Comparison of ENCODE assay signal across 8 mouse cellular contexts in genomic region chr11:49245176-49245575, GRCm38 (mm10). TPM values are rescaled to one million over a fixed set of nuclear protein-coding genes. Genes with fewer than 3 reads are reported as not detected.
DNase-seq lines count a peak whose midpoint lies in the region; ATAC-seq and TF ChIP-seq lines count a peak whose summit lies in the region.

No protein-coding gene starts in this region.

- H3K4me1 ChIP-seq in forebrain, embryonic 11.5 days (replicated peaks; ENCODE audit: control insufficient read depth, insufficient read depth, low read length), result peaks cover 9% of the 10 kb centered on the region
- H3K4me1 ChIP-seq in kidney, adult 2 months (ENCODE audit: control insufficient read depth, insufficient read depth, low read length), result peaks cover 23% of the 10 kb centered on the region

- 0 out of 2 replicates have a peak overlapping the region, but pooled peaks have one; percentile 49 for H3K4me3 ChIP-seq in forebrain, embryonic 11.5 days (ENCODE audit: low read depth, low read length)
- H3K4me3 ChIP-seq in kidney, adult 2 months (ENCODE audit: insufficient read depth, low read depth, low read length), result peak overlapping the region; percentile 62

- no peak overlapping the region for H3K9ac ChIP-seq in forebrain, embryonic 11.5 days (ENCODE audit: low read length)

- TF ChIP-seq POLR2A in kidney, adult 2 months (IDR thresholded peaks at IDR 0.05; ENCODE audit: low read depth, low read length), result no peak

- H3K4me2 ChIP-seq in forebrain, embryonic 11.5 days (ENCODE audit: low read depth, low read length, severe bottlenecking), result peak overlapping the region; percentile 60; the same call in 1 of the 2 replicates

- 13% methylated on average over 7 of the region's 7 CpGs for WGBS in forebrain, embryonic 11.5 days
- 15% methylated on average over 7 of the region's 7 CpGs for WGBS in kidney, adult 2 months

- no peak for TF ChIP-seq CTCF in kidney, adult 2 months (conservative IDR thresholded peaks at IDR 0.05; ENCODE audit: insufficient read depth, insufficient read length, low read depth, low read length)

- no peak for ATAC-seq in cerebellum, adult (ENCODE audit: insufficient number of reproducible peaks, low FRiP score, low TSS enrichment)
- ATAC-seq in forebrain, embryonic 11.5 days (replicated peaks; ENCODE audit: low FRiP score), result no peak

- no peak overlapping the region for H3K27ac ChIP-seq in forebrain, embryonic 11.5 days (ENCODE audit: low read depth, low read length)
- H3K27ac ChIP-seq in kidney, adult 2 months (ENCODE audit: insufficient read depth, low read depth, low read length), result peak overlapping the region; percentile 96

- DNase-seq in cerebellum, adult 9-11 months, result peak; percentile 43
- peak; percentile 47 for DNase-seq in ES-CJ7 (ENCODE audit: low read depth, low spot score)
- DNase-seq in forebrain, embryonic 11.5 days (ENCODE audit: low spot score), result peak; percentile 58
- peak; percentile 91 for DNase-seq in kidney, adult 2 months
- peak; percentile 43 for DNase-seq in lung, postnatal 14 days
- DNase-seq in frontal cortex, adult 2 months (ENCODE audit: extremely low spot score in 1 of 2, low spot score in 1 of 2), result no peak
- DNase-seq in layer of hippocampus, adult 18-20 months (ENCODE audit: low spot score in 2 of 2), result no peak

- H3K36me3 ChIP-seq in forebrain, embryonic 11.5 days (ENCODE audit: control insufficient read depth, insufficient read depth, low read length), result no peaks in the 10 kb centered on the region
- H3K36me3 ChIP-seq in kidney, adult 2 months (ENCODE audit: control insufficient read depth, insufficient read depth, low read length), result no peaks in the 10 kb centered on the region

- no peaks in the 10 kb centered on the region for H3K27me3 ChIP-seq in forebrain, embryonic 11.5 days (ENCODE audit: control insufficient read depth, insufficient read depth, low read length)
- H3K27me3 ChIP-seq in kidney, adult 2 months (replicated peaks; ENCODE audit: control insufficient read depth, insufficient read depth, low read length), result no peaks in the 10 kb centered on the region

- H3K9me3 ChIP-seq in forebrain, embryonic 11.5 days (ENCODE audit: control insufficient read depth, low read length), result no peaks in the 10 kb centered on the region

RNA-seq across cellular contexts. Expression of gene Mgat1, which starts 1.2 kb away (rescaled TPM):
- 34.6 and 37.2 TPM in 2 replicates for polyA plus RNA-seq in forebrain, embryonic 11.5 days (2014; fragmentation: Nextera tagmentation; extraction: Ambion mirVana)
- polyA plus RNA-seq in kidney, adult 2 months (2012; rRNA removed), result 157 and 198 TPM in 2 replicates
- 58.5 and 65.0 TPM in 2 replicates for polyA plus RNA-seq in frontal cortex, adult 2 months (2012; rRNA removed)
- total RNA-seq in layer of hippocampus, adult 18-20 months (2021), result 10 to 100 TPM; 56.0 to 60.7 TPM

RNA-seq across cellular contexts. Expression of gene Olfr1393, which starts 32.9 kb away (rescaled TPM):
- not detected in 2 replicates for polyA plus RNA-seq in forebrain, embryonic 11.5 days (2014; fragmentation: Nextera tagmentation; extraction: Ambion mirVana)
- polyA plus RNA-seq in kidney, adult 2 months (2012; rRNA removed), result 0.72 and 1.5 TPM in 2 replicates
- 0.48 and 0.57 TPM in 2 replicates for polyA plus RNA-seq in frontal cortex, adult 2 months (2012; rRNA removed)
- not detected for total RNA-seq in layer of hippocampus, adult 18-20 months (2021)

RNA-seq across cellular contexts. Expression of gene Olfr1392, which starts 39.9 kb away (rescaled TPM):
- not detected in 2 replicates for polyA plus RNA-seq in forebrain, embryonic 11.5 days (2014; fragmentation: Nextera tagmentation; extraction: Ambion mirVana)
- polyA plus RNA-seq in kidney, adult 2 months (2012; rRNA removed), result 0.46 and 0.47 TPM in 2 replicates
- polyA plus RNA-seq in frontal cortex, adult 2 months (2012; rRNA removed), result 0.11 and 0.18 TPM in 2 replicates
- under 1 TPM in 1 of 2 experiments, not detected in 1; 0.10 TPM for total RNA-seq in layer of hippocampus, adult 18-20 months (2021)

RNA-seq across cellular contexts. Expression of gene Zfp62, which starts 42.1 kb away (rescaled TPM):
- 58.4 and 59.6 TPM in 2 replicates for polyA plus RNA-seq in forebrain, embryonic 11.5 days (2014; fragmentation: Nextera tagmentation; extraction: Ambion mirVana)
- 2.0 and 2.6 TPM in 2 replicates for polyA plus RNA-seq in kidney, adult 2 months (2012; rRNA removed)
- polyA plus RNA-seq in frontal cortex, adult 2 months (2012; rRNA removed), result 24.2 and 26.4 TPM in 2 replicates
- total RNA-seq in layer of hippocampus, adult 18-20 months (2021), result 10 to 100 TPM; 48.6 to 49.6 TPM

RNA-seq across cellular contexts. Expression of gene Btnl9, which starts 58.2 kb away (rescaled TPM):
- 0.16 TPM in 1 of 2 replicates, not detected in the other for polyA plus RNA-seq in forebrain, embryonic 11.5 days (2014; fragmentation: Nextera tagmentation; extraction: Ambion mirVana)
- 6.4 and 7.5 TPM in 2 replicates for polyA plus RNA-seq in kidney, adult 2 months (2012; rRNA removed)
- 0.02 TPM in 1 of 2 replicates, not detected in the other for polyA plus RNA-seq in frontal cortex, adult 2 months (2012; rRNA removed)
- total RNA-seq in layer of hippocampus, adult 18-20 months (2021), result not detected

Comparison
In these comparisons a context has a peak if more than half of its experiments do, and no peak if none do; other contexts are left out.
1. DNase-seq: peak in cerebellum, adult 9-11 months (single experiment), ES-CJ7 (single experiment), forebrain, embryonic 11.5 days (single experiment), kidney, adult 2 months (single experiment) and lung, postnatal 14 days (single experiment); none in frontal cortex, adult 2 months (0 of 2) and layer of hippocampus, adult 18-20 months (0 of 2).